Mouse (Mus musculus) MEL-GATA-1-ER (cell line): ENCODE measurements at regions not wholly inside any gene's neighbourhood (a gene's known extent, or its start where the extent isn't known, plus 50 kb on each side); places are given as distances from the start of the nearest gene placed in this dataset.

Experiments used
- DNase-seq: peaks from one replicate; pipeline ENCODE4 v3.0.0-alpha.2; 2012; ENCODE audit warnings: low read depth; ENCODE audit errors: extremely low read depth

- no peak for DNase-seq
These were observed 353.1 kb upstream of the Mmadhc start for GRCm38 (mm10) chr2:50649656-50650055.

GRCm38 (mm10) chr2:50643219-50643618 is 346.6 kb upstream of the Mmadhc start:
- no peak for DNase-seq

GRCm38 (mm10) chr2:50642198-50642597 is 345.6 kb upstream of the Mmadhc start:
- DNase-seq, result no peak

- DNase-seq, result no peak
These were observed 339.3 kb upstream of the Mmadhc start for GRCm38 (mm10) chr2:50635896-50636295.

GRCm38 (mm10) chr2:50631786-50632185 is 335.2 kb upstream of the Mmadhc start:
- DNase-seq, result no peak

- no peak for DNase-seq
These were observed 330.9 kb upstream of the Mmadhc start for GRCm38 (mm10) chr2:50627501-50627900.

GRCm38 (mm10) chr2:50625233-50625749 is 328.7 kb upstream of the Mmadhc start:
- no peak for DNase-seq

- DNase-seq, result no peak
These were observed 312.5 kb upstream of the Mmadhc start for GRCm38 (mm10) chr2:50609086-50609485.

- DNase-seq, result no peak
These were observed 292.6 kb upstream of the Mmadhc start for GRCm38 (mm10) chr2:50589195-50589594.

- no peak for DNase-seq
These were observed 292.1 kb upstream of the Mmadhc start for GRCm38 (mm10) chr2:50588652-50589051.

- no peak for DNase-seq
These were observed 289.9 kb upstream of the Mmadhc start for GRCm38 (mm10) chr2:50586321-50587050.

- no peak for DNase-seq
These were observed 283.0 kb upstream of the Mmadhc start for GRCm38 (mm10) chr2:50579620-50580019.

- DNase-seq, result no peak
These were observed 281.9 kb upstream of the Mmadhc start for GRCm38 (mm10) chr2:50578278-50579043.

GRCm38 (mm10) chr2:50577736-50578135 is 281.1 kb upstream of the Mmadhc start:
- no peak for DNase-seq

- no peak for DNase-seq
These were observed 276.9 kb upstream of the Mmadhc start for GRCm38 (mm10) chr2:50573455-50573854.

GRCm38 (mm10) chr2:50571021-50571420 is 274.4 kb upstream of the Mmadhc start:
- no peak for DNase-seq

GRCm38 (mm10) chr2:50569502-50570285 is 273.1 kb upstream of the Mmadhc start:
- no peak for DNase-seq

- no peak for DNase-seq
These were observed 272.3 kb upstream of the Mmadhc start for GRCm38 (mm10) chr2:50568777-50569501.

GRCm38 (mm10) chr2:50567542-50567941 is 270.9 kb upstream of the Mmadhc start:
- DNase-seq, result no peak

GRCm38 (mm10) chr2:50554031-50554430 is 257.4 kb upstream of the Mmadhc start:
- DNase-seq, result no peak

- no peak for DNase-seq
These were observed 255.8 kb upstream of the Mmadhc start for GRCm38 (mm10) chr2:50552437-50552836.
